Mouse (Mus musculus) adrenal gland (tissue): ENCODE results near the gene Spaar.

Experiments used
- intact Hi-C: fragments of 180-260 bp; cut with DNase I; formaldehyde crosslinking; loops from one replicate; pipeline ENCODE4 v1.15.1; 2025

Spaar gene

DNA sequence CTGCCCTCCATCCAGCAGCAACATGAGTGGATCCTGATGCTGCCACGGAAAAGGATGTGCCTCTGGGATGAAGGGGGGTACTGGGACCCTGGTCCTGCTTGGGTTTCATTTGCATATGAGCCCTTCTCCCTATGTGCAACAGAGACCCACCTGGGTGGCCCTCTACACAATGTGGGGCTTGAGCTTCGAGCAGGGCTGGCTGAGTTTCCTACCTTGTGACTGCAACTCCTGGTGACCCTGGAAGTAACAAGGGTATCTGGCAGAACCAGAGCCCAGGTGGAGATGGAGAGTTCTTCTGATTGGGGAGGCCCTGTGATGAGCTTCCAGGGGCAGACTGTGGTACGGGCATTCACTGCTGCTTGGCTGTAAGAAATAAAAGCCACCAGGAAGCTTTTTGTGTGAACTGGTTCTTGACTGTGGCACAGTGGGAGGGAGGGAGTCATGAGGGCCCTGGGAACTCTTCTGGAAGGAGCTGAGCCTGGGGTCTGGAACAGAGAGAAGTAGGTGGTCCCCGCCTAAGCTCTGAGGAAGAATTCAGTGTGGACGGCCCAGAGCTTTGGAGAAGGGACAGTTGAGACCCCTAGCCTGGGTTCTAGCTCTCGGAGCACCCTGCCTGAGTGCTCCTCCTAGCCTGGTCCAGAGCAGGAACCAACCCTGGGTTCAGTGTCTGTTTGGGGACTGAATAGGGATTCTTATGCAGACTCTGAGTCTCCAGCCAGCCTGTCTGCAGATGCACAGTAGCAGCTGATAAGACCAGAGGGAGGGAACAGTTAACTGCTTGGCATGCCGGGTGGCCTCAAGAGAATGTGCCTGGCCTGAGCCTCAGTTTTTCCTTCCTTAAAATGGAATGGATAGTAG, 1.9 kb upstream of the Spaar start:
- intact Hi-C loops, result no loop called here

DNA sequence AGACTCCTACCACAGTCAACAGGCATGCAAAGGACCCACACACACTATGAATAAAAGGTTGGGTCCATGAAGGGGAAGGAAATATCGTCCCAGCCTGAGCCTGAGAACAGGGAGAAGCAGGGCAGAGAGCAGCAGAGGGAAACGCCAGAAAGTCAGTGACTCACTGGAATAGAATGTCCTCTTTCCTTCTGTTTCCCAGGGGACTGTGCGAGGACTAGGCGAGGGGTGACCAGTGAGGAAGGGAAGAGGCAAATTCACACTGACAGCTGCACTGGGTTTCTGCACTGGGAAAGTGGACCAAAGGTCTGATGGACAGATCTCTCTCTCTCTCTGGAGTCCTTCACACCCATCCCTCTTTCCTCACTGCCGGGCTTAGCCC, 1.3 kb upstream of the Spaar start:
- intact Hi-C loops, result no loop called here

DNA sequence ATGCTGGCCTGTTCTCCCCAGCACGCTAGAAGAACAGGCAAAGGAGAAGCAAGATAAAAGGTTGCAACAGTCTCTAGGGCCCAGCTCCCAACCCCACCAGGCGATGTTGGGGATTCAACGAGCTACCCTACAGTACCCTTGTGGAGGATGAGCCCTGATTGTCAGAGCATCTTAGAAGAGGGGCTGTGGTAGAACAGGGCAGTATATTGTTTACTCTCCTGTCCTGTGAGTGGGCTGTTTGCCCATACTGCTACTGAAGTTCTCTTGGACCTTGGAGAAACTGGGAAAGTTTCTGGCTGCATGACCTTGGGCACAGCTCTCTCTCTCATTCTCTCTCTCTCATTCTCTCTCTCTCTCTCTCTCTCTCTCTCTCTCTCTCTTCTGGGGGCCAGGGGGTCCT, 708 bp upstream of the Spaar start:
- intact Hi-C loops, result no loop called here

DNA sequence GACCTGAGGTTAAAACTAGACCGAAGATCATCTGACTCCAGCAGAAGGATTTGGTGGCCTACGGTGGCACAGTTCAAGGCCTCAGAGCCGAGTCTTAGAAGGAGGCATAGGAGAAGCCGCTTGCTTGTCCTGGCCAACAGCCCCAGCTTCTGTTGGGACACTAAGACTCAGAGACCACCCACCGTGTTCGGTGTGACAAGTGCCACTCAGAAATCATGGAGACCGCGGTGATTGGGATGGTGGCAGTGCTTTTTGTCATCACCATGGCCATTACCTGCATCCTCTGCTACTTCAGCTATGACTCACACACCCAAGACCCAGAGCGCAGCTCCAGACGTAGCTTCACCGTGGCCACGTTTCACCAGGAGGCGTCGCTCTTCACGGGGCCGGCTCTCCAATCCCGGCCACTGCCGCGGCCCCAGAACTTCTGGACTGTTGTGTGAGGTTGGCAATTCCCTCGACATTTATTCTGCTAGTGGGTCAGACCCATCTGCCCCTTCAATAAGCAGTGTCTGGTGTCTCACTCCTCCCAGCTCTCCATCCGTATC, 990 bp downstream of the Spaar start:
- intact Hi-C loops, result no loop called here

- intact Hi-C loops, result no loop called here
Measured at GRCm38 (mm10) chr4:43732171-43732570, 2.3 kb downstream of the Spaar start.

DNA sequence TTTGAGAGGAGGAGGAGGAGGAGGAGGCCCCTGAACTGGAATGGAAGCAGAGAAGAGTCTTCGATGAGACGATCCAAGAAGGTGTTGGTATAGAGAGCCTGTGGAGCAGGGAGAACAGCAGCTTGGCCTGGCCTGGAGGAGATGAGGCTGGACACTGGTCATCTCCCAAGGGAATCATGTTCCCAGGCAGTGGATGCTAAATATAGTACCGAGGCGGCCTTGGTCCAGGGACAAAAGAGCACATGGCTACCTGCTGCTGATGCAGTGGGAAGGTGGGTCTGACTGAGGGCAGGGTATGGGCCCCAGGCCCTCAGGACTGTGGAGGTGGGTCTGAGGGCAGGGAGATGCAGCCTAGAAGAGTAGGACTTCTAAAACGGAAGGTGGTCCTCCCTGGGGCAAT, 3.4 kb downstream of the Spaar start:
- intact Hi-C loops, result no loop called here

- intact Hi-C loops, result no loop called here
Measured at GRCm38 (mm10) chr4:43737144-43737543, 7.3 kb downstream of the Spaar start.

- intact Hi-C loops, result no loop called here
Measured at GRCm38 (mm10) chr4:43738989-43739674, 9.3 kb downstream of the Spaar start.

DNA sequence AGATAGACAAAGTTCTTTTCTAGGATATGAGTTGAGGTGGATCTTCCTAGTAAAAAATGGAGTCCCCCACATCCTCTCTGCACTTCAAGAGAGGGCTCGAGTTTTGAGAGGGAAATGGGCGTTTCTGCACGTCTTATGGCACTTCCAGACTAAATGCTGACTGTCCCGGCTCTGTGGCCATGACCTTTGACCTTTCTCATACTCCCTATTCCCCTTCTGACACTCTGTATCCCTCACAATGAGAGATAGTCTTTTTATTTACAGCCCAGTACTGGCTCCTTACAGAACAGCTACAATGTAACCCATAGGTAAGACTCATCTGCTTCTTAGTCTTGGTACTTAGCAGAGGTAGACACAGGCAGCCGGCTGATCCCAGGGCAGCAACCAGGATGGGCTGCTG, 11.7 kb downstream of the Spaar start:
- intact Hi-C loops, result no loop called here

- intact Hi-C loops, result no loop called here
Measured at GRCm38 (mm10) chr4:43742637-43743036, 12.8 kb downstream of the Spaar start.

DNA sequence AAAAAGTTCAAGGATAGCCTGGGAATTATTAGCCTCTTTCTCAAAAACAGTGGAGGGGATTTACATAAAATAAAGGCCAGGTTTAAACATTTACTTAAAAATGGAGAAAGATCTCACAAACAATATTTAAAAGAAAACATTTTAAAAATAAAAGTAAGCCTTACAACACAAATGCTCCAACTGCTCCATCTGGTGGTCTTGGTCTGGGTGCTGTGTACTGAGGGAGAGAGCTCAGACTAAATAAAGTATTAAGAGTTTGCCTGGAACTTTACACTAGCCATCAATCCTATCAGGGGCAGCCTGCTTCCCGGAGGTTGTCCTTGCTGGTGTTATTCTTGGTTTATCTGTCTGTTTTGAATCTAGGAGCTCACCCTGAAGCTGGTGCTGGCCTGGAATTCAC, 13.3 kb downstream of the Spaar start:
- intact Hi-C loops, result no loop called here

- intact Hi-C loops, result no loop called here
Measured at GRCm38 (mm10) chr4:43745187-43745586, 15.4 kb downstream of the Spaar start.

GRCm38 (mm10) chr4:43757213-43757612, 27.4 kb downstream of the Spaar start:
- intact Hi-C loops, result no loop called here

DNA sequence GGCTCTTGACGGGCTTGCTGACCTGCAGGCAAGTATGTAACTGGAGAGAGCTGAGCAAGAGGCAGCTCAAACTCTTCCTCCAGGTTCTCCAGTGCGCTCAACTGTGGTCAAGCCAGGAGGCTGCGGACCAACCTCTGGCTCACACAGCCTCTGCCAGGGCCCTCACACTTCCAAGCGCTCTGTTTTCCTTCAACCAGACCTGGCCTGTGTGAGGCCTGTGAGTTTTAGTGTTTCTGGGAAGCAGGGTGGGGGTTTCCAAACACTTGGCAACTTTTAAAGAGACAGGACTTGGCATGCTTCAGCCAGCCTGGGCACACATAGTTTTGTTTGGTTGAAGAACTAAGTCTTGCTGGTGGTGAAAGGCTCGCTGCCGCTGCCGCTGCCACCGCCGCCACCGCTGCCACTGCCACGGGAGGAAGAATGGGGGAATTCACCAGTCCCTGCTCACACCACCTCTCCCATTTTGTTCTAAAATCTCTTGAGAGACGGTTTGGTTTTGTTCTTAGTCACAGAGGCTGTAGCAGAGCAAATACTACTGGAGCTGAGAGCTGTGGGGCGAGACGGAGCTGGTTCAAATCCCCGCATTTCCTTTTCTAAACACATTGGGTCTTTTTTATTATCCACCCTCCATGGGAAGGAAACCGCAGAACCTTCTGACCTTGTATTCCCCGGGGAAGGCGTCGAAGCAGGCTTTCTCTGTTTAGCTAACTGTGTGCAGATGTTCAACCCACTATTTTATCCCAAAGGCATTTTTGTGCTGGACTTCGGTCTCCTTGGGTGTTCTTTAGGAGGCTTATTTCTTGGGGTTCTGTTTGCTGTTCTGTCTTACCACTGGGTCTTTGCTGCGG, 30.0 kb downstream of the Spaar start:
- intact Hi-C loops, result loop anchor here (5.0 kb wide), 1 partner anchor 103 kb away; no protein-coding TSS in a partner anchor

GRCm38 (mm10) chr4:43760460-43760859, 30.6 kb downstream of the Spaar start:
- intact Hi-C loops, result loop anchor here (5.0 kb wide), 1 partner anchor 102 kb away; no protein-coding TSS in a partner anchor

DNA sequence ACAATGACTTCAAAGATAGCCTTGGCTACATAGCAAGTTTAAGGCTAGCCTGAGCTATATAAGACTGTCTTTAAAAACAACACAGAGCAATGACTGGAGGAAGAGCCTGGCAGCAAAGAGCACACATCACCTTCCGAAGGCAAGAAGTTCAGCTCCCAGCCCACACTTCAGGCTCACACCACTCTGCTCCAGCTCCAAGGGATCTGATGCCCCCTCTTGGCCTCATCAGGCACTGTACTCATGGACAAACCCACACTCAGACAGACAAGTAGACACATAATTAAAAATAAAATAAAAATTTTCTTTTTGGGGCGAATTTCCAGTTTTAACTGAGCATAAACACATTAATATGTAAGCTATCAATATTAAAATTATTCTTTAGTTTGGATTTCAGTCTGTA, 31.5 kb downstream of the Spaar start:
- intact Hi-C loops, result loop anchor here (5.0 kb wide), 1 partner anchor 101 kb away; no protein-coding TSS in a partner anchor

DNA sequence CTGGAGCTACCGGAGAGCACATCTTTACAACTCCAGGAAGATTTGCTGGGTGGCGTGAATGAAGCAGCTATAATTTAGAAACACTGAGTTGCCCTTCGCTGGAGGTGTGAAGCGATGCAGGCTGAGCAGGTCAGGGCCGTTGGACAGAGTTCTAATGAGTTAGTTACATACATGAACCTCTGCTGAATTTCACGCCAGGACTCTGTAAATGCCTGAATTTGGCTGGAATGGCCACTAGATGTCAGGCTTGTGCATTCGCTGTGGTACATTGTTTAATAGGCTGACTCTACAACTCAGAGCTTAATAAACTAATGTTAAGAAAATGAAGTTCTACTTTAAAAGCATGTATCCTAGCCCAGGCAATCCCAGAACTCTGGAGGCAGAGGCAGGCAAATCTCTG, 33.6 kb downstream of the Spaar start:
- intact Hi-C loops, result loop anchor here (5.0 kb wide), 1 partner anchor 99 kb away; no protein-coding TSS in a partner anchor

- intact Hi-C loops, result no loop called here
Measured at GRCm38 (mm10) chr4:43768341-43768740, 38.5 kb downstream of the Spaar start.

- intact Hi-C loops, result no loop called here
Measured at GRCm38 (mm10) chr4:43769374-43769773, 39.5 kb downstream of the Spaar start.

- intact Hi-C loops, result no loop called here
Measured at GRCm38 (mm10) chr4:43770909-43771308, 41.1 kb downstream of the Spaar start, which contains the start of gene Olfr159. Gene Olfr159, minus strand, starts transcription at chr4:43771009.

DNA sequence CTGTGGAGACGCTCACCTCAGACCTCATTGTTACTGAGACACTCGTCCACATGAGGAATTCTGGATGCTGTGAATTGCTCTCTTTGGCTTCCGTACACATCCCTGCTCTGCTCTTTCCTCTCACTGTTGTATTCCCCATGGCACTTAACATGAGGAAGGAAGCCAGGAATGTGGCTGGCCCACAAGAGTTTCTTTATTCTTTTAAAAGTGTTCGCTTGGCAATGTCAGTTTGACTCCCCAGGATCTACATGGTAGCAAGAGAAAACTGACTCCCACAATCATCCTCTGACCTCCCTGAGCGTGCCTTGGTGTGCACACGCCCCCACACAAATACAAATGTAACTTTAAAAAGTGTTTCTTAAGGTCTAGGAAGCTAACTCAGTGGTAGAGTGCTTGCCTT, 41.8 kb downstream of the Spaar start:
- intact Hi-C loops, result no loop called here
